Mouse (Mus musculus): ENCODE measurements around the gene Lcp2. TPM values are rescaled to one million over a fixed set of nuclear protein-coding genes. Genes with fewer than 3 reads are reported as not detected.

The Lcp2 gene
- polyA plus RNA-seq, 1 experiment from 2014 or later: 1.4 TPM

- H3K9me3 ChIP-seq: no peaks in the 10 kb centered on the region
- DNase-seq (ENCODE audit: low spot score): no peak
- no peak overlapping the region for H3K27ac ChIP-seq (replicated peaks)
- peaks cover 6% of the 10 kb centered on the region; the same call in 1 of the 2 replicates for H3K27me3 ChIP-seq (replicated peaks; ENCODE audit: low read depth, poor library complexity, severe bottlenecking)
- H3K4me1 ChIP-seq: no peaks in the 10 kb centered on the region
- H3K4me3 ChIP-seq: no peak overlapping the region
- H3K36me3 ChIP-seq (replicated peaks): no peaks in the 10 kb centered on the region
- WGBS: 89% methylated on average over 2 of the region's 2 CpGs
Observed at GRCm38 (mm10) chr11:34077870-34078269, 31.1 kb downstream of the Lcp2 start.

- WGBS: 90% methylated on average over 7 of the region's 7 CpGs
- Histone ChIP-seq H3K36me3 (replicated peaks) (no peaks in the 10 kb centered on the region), H3K4me1 (no peaks in the 10 kb centered on the region), H3K4me3 (no peak overlapping the region), H3K9me3 (no peaks in the 10 kb centered on the region), H3K27me3 (replicated peaks; ENCODE audit: low read depth, poor library complexity, severe bottlenecking) (peaks cover 6% of the 10 kb centered on the region; the same call in 1 of the 2 replicates), H3K27ac (replicated peaks) (no peak overlapping the region)
- DNase-seq (ENCODE audit: low spot score): no peak
Observed at GRCm38 (mm10) chr11:34078581-34078980, 31.9 kb downstream of the Lcp2 start.

GRCm38 (mm10) chr11:34079542-34080464 lies 33.1 kb downstream of the Lcp2 start:
- Histone ChIP-seq H3K4me1 (no peaks in the 10 kb centered on the region), H3K36me3 (replicated peaks) (no peaks in the 10 kb centered on the region), H3K27ac (replicated peaks) (no peak overlapping the region), H3K9me3 (no peaks in the 10 kb centered on the region), H3K27me3 (replicated peaks; ENCODE audit: low read depth, poor library complexity, severe bottlenecking) (no peaks in the 10 kb centered on the region; the same call in 1 of the 2 replicates), H3K4me3 (no peak overlapping the region)
- DNase-seq (ENCODE audit: low spot score): no peak
- 71% methylated on average over 6 of the region's 6 CpGs for WGBS

GRCm38 (mm10) chr11:34083795-34084194 lies 37.1 kb downstream of the Lcp2 start:
- no peak for DNase-seq (ENCODE audit: low spot score)
- 82% methylated on average over 7 of the region's 7 CpGs for WGBS

GRCm38 (mm10) chr11:34084639-34085038 lies 37.9 kb downstream of the Lcp2 start:
- H3K27me3 ChIP-seq (replicated peaks; ENCODE audit: low read depth, poor library complexity, severe bottlenecking): no peaks in the 10 kb centered on the region
- no peak overlapping the region for H3K27ac ChIP-seq (replicated peaks)
- no peaks in the 10 kb centered on the region for H3K4me1 ChIP-seq
- 64% methylated on average over 2 of the region's 2 CpGs for WGBS
- H3K9me3 ChIP-seq: no peaks in the 10 kb centered on the region
- no peak for DNase-seq (ENCODE audit: low spot score)
- H3K36me3 ChIP-seq (replicated peaks): no peaks in the 10 kb centered on the region
- H3K4me3 ChIP-seq: no peak overlapping the region

More at GRCm38 (mm10) chr11:34083795-34084194, 37.1 kb downstream of the Lcp2 start:
- no peaks in the 10 kb centered on the region for H3K36me3 ChIP-seq (replicated peaks)
- H3K4me1 ChIP-seq: no peaks in the 10 kb centered on the region
- H3K4me3 ChIP-seq: no peak overlapping the region
- H3K27me3 ChIP-seq (replicated peaks; ENCODE audit: low read depth, poor library complexity, severe bottlenecking): no peaks in the 10 kb centered on the region
- no peaks in the 10 kb centered on the region for H3K9me3 ChIP-seq
- H3K27ac ChIP-seq (replicated peaks): no peak overlapping the region

GRCm38 (mm10) chr11:34086164-34086751 lies 39.5 kb downstream of the Lcp2 start:
- H3K4me3 ChIP-seq: no peak overlapping the region
- no peaks in the 10 kb centered on the region for H3K36me3 ChIP-seq (replicated peaks)
- no peaks in the 10 kb centered on the region for H3K27me3 ChIP-seq (replicated peaks; ENCODE audit: low read depth, poor library complexity, severe bottlenecking)
- no peaks in the 10 kb centered on the region for H3K9me3 ChIP-seq
- WGBS: 83% methylated on average over 8 of the region's 8 CpGs
- no peaks in the 10 kb centered on the region for H3K4me1 ChIP-seq
- H3K27ac ChIP-seq (replicated peaks): no peak overlapping the region
- no peak for DNase-seq (ENCODE audit: low spot score)

- WGBS: 70% methylated on average over 3 of the region's 3 CpGs
- H3K27me3 ChIP-seq (replicated peaks; ENCODE audit: low read depth, poor library complexity, severe bottlenecking): no peaks in the 10 kb centered on the region
- no peaks in the 10 kb centered on the region for H3K36me3 ChIP-seq (replicated peaks)
- H3K9me3 ChIP-seq: no peaks in the 10 kb centered on the region
- no peaks in the 10 kb centered on the region for H3K4me1 ChIP-seq
- no peak for DNase-seq (ENCODE audit: low spot score)
- no peak overlapping the region for H3K27ac ChIP-seq (replicated peaks)
- no peak overlapping the region for H3K4me3 ChIP-seq
Observed at GRCm38 (mm10) chr11:34087064-34087463, 40.3 kb downstream of the Lcp2 start.

GRCm38 (mm10) chr11:34098422-34098821 lies 51.7 kb downstream of the Lcp2 start, which contains the start of gene 4930469K13Rik:
4930469K13Rik (minus strand) TSS chr11:34098554.
- no peak within 1 kb of the TSS for H3K27ac ChIP-seq (replicated peaks)
- no peak for DNase-seq (ENCODE audit: low spot score)
- 85% methylated on average over 10 of the region's 10 CpGs for WGBS

GRCm38 (mm10) chr11:34101827-34102226 lies 55.1 kb downstream of the Lcp2 start:
- H3K27me3 ChIP-seq (replicated peaks; ENCODE audit: low read depth, poor library complexity, severe bottlenecking): no peaks in the 10 kb centered on the region

More at GRCm38 (mm10) chr11:34098422-34098821, 51.7 kb downstream of the Lcp2 start, which contains the start of gene 4930469K13Rik:
- Histone ChIP-seq H3K27me3 (replicated peaks; ENCODE audit: low read depth, poor library complexity, severe bottlenecking) (no peaks in the 10 kb centered on the region), H3K9me3 (no peaks in the 10 kb centered on the region), H3K4me1 (no peaks in the 10 kb centered on the region), H3K4me3 (no peak within 1 kb of the TSS), H3K36me3 (replicated peaks) (no peaks in the 10 kb centered on the region)

GRCm38 (mm10) chr11:34104919-34105318 lies 58.2 kb downstream of the Lcp2 start:
- H3K9me3 ChIP-seq: no peaks in the 10 kb centered on the region
- no peaks in the 10 kb centered on the region for H3K27me3 ChIP-seq (replicated peaks; ENCODE audit: low read depth, poor library complexity, severe bottlenecking)
- no peak for DNase-seq (ENCODE audit: low spot score)
- H3K27ac ChIP-seq (replicated peaks): no peak overlapping the region
- no peaks in the 10 kb centered on the region for H3K36me3 ChIP-seq (replicated peaks)
- WGBS: 49% methylated on average over 1 of the region's 1 CpGs
- no peak overlapping the region for H3K4me3 ChIP-seq
- no peaks in the 10 kb centered on the region for H3K4me1 ChIP-seq

More at GRCm38 (mm10) chr11:34101827-34102226, 55.1 kb downstream of the Lcp2 start:
- WGBS: 87% methylated on average over 4 of the region's 4 CpGs
- H3K9me3 ChIP-seq: no peaks in the 10 kb centered on the region
- no peak for DNase-seq (ENCODE audit: low spot score)
- no peaks in the 10 kb centered on the region for H3K36me3 ChIP-seq (replicated peaks)
- no peak overlapping the region for H3K27ac ChIP-seq (replicated peaks)
- H3K4me3 ChIP-seq: no peak overlapping the region
- no peaks in the 10 kb centered on the region for H3K4me1 ChIP-seq

GRCm38 (mm10) chr11:34109260-34109659 lies 62.5 kb downstream of the Lcp2 start:
- Histone ChIP-seq H3K4me1 (peaks cover 8% of the 10 kb centered on the region; the same call in 1 of the 2 replicates), H3K4me3 (no peak overlapping the region), H3K36me3 (replicated peaks) (no peaks in the 10 kb centered on the region), H3K27ac (replicated peaks) (no peak overlapping the region), H3K27me3 (replicated peaks; ENCODE audit: low read depth, poor library complexity, severe bottlenecking) (no peaks in the 10 kb centered on the region), H3K9me3 (no peaks in the 10 kb centered on the region)
- WGBS: 93% methylated on average over 1 of the region's 1 CpGs
- no peak for DNase-seq (ENCODE audit: low spot score)

GRCm38 (mm10) chr11:34111940-34112339 lies 65.2 kb downstream of the Lcp2 start:
- Histone ChIP-seq H3K27ac (replicated peaks) (no peak overlapping the region), H3K27me3 (replicated peaks; ENCODE audit: low read depth, poor library complexity, severe bottlenecking) (no peaks in the 10 kb centered on the region), H3K4me3 (no peak overlapping the region), H3K9me3 (no peaks in the 10 kb centered on the region), H3K4me1 (peaks cover 8% of the 10 kb centered on the region; the same call in 1 of the 2 replicates), H3K36me3 (replicated peaks) (no peaks in the 10 kb centered on the region)
- no peak for DNase-seq (ENCODE audit: low spot score)
- 65% methylated on average over 7 of the region's 7 CpGs for WGBS
